Mouse (Mus musculus) E14TG2a.4 (cell line): Measurements from ENCODE around the gene Pagr1a.

Experiments
- CTCF ChIP-seq: conservative IDR thresholded peaks from 2 replicates; pipeline ENCODE4 v1.5.1; 2014; ENCODE audit warnings: low read length
- NANOG ChIP-seq: IDR thresholded peaks from 2 replicates; pipeline ENCODE4 v1.6.1; 2014; ENCODE audit warnings: borderline replicate concordance, low read length, mixed read lengths

DNA sequence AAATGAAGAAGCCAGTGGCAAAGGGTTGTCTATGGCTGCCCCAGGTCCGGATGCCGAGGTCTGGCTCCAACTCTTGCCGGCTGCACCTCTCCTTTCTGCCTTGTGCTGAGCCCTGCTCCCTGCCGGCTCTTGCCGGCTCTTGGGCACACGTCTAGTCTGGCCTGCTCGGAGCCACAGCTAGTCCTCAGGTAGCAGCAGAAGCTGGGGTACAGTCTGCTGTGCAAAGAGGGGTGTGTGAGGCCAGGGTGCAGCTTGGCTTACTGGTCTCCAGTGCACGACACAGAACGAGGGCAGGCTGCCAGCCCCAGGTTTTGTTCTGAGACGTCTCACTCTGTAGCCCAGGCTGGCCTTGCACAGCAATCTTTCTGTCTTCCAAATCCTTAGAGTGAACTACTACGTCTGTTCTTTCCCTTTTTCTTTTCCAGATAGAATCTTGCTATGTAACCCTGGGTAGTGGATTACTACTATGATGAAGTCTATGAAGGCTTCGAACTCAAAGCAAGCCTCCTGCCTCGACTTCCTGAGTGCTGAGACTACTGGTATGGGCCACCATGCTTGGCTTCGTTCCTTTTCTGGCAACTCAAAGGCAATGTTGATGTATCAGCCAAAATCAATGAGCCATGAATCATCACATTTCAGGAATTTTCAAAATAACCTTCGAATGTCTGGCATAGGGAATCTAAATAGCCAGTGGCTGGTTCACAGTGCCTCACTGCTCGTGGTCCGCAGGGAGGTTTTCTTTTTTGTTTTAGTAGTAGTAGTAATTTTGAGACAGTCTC, 7.7 kb downstream of the Pagr1a start:
- TF ChIP-seq CTCF: no peak
- no peak for TF ChIP-seq NANOG
